Mouse (Mus musculus) CH12F3 (cell line): ENCODE results near the gene Myoz1.
"Not testable (repeated sequence)": the region's sequence is repeated elsewhere in the genome, so short reads cannot be mapped to it uniquely, and the experiment has no call there.

ENCODE experiments used
- in situ Hi-C: fragments of 300-500 bp; cut with MboI; formaldehyde crosslinking; loops from 2 replicates; pipeline ENCODE4 v1.14.3; 2020; ENCODE audit warnings: low sequenced_read_pairs

Myoz1 gene

GRCm38 (mm10) chr14:20639918-20640619, 16.3 kb downstream of the Myoz1 start:
- in situ Hi-C loops, result no loop called here

- in situ Hi-C loops, result no loop called here
Measured at GRCm38 (mm10) chr14:20638702-20639101, 17.6 kb downstream of the Myoz1 start.

- in situ Hi-C loops, result no loop called here
Measured at GRCm38 (mm10) chr14:20637818-20638574, 18.3 kb downstream of the Myoz1 start.

GRCm38 (mm10) chr14:20636968-20637367, 19.4 kb downstream of the Myoz1 start:
- in situ Hi-C loops, result not testable (repeated sequence)

- in situ Hi-C loops, result no loop called here
Measured at GRCm38 (mm10) chr14:20635546-20635945, 20.8 kb downstream of the Myoz1 start.

- in situ Hi-C loops, result no loop called here
Measured at GRCm38 (mm10) chr14:20631253-20631652, 25.1 kb downstream of the Myoz1 start.

- in situ Hi-C loops, result no loop called here
Measured at GRCm38 (mm10) chr14:20626971-20627370, 29.4 kb downstream of the Myoz1 start.

- in situ Hi-C loops, result no loop called here
Measured at GRCm38 (mm10) chr14:20626447-20626846, 29.9 kb downstream of the Myoz1 start.

- in situ Hi-C loops, result no loop called here
Measured at GRCm38 (mm10) chr14:20622907-20623306, 33.4 kb downstream of the Myoz1 start.

GRCm38 (mm10) chr14:20622412-20622811, 33.9 kb downstream of the Myoz1 start:
- in situ Hi-C loops, result no loop called here

- in situ Hi-C loops, result no loop called here
Measured at GRCm38 (mm10) chr14:20621903-20622302, 34.4 kb downstream of the Myoz1 start.

- in situ Hi-C loops, result no loop called here
Measured at GRCm38 (mm10) chr14:20619131-20619530, 37.2 kb downstream of the Myoz1 start.

GRCm38 (mm10) chr14:20618211-20618610, 38.1 kb downstream of the Myoz1 start:
- in situ Hi-C loops, result no loop called here

GRCm38 (mm10) chr14:20616421-20616820, 39.9 kb downstream of the Myoz1 start:
- in situ Hi-C loops, result no loop called here

- in situ Hi-C loops, result no loop called here
Measured at GRCm38 (mm10) chr14:20615075-20615474, 41.3 kb downstream of the Myoz1 start.

GRCm38 (mm10) chr14:20612820-20613219, 43.5 kb downstream of the Myoz1 start:
- in situ Hi-C loops, result no loop called here

- in situ Hi-C loops, result no loop called here
Measured at GRCm38 (mm10) chr14:20610146-20610545, 46.2 kb downstream of the Myoz1 start.

GRCm38 (mm10) chr14:20609519-20609918, 46.8 kb downstream of the Myoz1 start:
- in situ Hi-C loops, result no loop called here

- in situ Hi-C loops, result no loop called here
Measured at GRCm38 (mm10) chr14:20607396-20608126, 48.8 kb downstream of the Myoz1 start.

GRCm38 (mm10) chr14:20601287-20601686, 55.1 kb downstream of the Myoz1 start:
- in situ Hi-C loops, result no loop called here

GRCm38 (mm10) chr14:20600203-20600602, 56.1 kb downstream of the Myoz1 start:
- in situ Hi-C loops, result no loop called here

GRCm38 (mm10) chr14:20599542-20599941, 56.8 kb downstream of the Myoz1 start:
- in situ Hi-C loops, result no loop called here
